26 mouse cellular contexts compared by ENCODE assay signal in genomic region chr8:123114644-123115043, GRCm38 (mm10). TPM values are rescaled to one million over a fixed set of nuclear protein-coding genes. Genes with fewer than 3 reads are reported as not detected.
DNase-seq lines count a peak whose midpoint lies in the region; ATAC-seq and TF ChIP-seq lines count a peak whose summit lies in the region.
"Had no signal": no experiment of that assay in that cellular context is flagged by ENCODE, and none has a peak within 500 bp of the region (broad histone marks: within the 10 kb centered on the region; RNA-seq: fewer than 3 reads in every experiment).

No protein-coding gene starts in this region.

- no peak for TF ChIP-seq EP300 in liver, postnatal 0 days (IDR thresholded peaks at IDR 0.05; ENCODE audit: low read depth)

- H3K27ac ChIP-seq in liver, embryonic 11.5 days (ENCODE audit: low read depth, low read length) = no peak overlapping the region
- H3K27ac ChIP-seq in liver, postnatal 0 days (ENCODE audit: low read depth) = no peak overlapping the region
- H3K27ac ChIP-seq: embryonic facial prominence, embryonic 12.5 days; embryonic facial prominence, embryonic 15.5 days; gastrocnemius, adult 2 months; hindbrain, embryonic 15.5 days had no signal

- peak overlapping the region; percentile 9; the same call in 1 of the 2 replicates for H3K4me2 ChIP-seq in liver, embryonic 11.5 days
- H3K4me2 ChIP-seq in liver, postnatal 0 days (ENCODE audit: low read depth, low read length) = no peak overlapping the region
- H3K4me2 ChIP-seq: embryonic facial prominence, embryonic 12.5 days; embryonic facial prominence, embryonic 15.5 days; heart, embryonic 12.5 days; hindbrain, embryonic 15.5 days had no signal

- no peak for ATAC-seq in liver, embryonic 11.5 days (replicated peaks; ENCODE audit: low FRiP score)
- no peak for ATAC-seq in liver, postnatal 0 days
- ATAC-seq: forebrain, embryonic 14.5 days; forebrain, postnatal 0 days had no signal

- DNase-seq in liver, embryonic 11.5 days (ENCODE audit: low spot score) = no peak
- DNase-seq in liver, postnatal 0 days = no peak
- DNase-seq in 416B (ENCODE audit: low read depth) = peak; percentile 81
- DNase-seq in CD4-positive helper T cell, adult 2 months (ENCODE audit: low read depth, low spot score) = peak; percentile 36
- peak; percentile 42 for DNase-seq in induced T-regulatory cell, adult 2 months (ENCODE audit: low read depth)
- DNase-seq in cerebellum, adult 11-12 months = no peak
- DNase-seq in right cerebral cortex, postnatal 14 days = no peak
- DNase-seq in cerebellum, adult 11 months = no peak
- DNase-seq: adrenal gland, adult 8-10 months; adrenal gland, postnatal 25 days; cerebellum, adult 2 months; cerebellum, adult 9-11 months; cerebellum, postnatal 25 days; forebrain, postnatal 0 days; gastrocnemius, adult 2 months; gastrocnemius, postnatal 14 days; heart, adult 11 months; heart, postnatal 14 days; heart, postnatal 4 days had no signal

- peaks cover 40% of the 10 kb centered on the region for H3K4me1 ChIP-seq in liver, embryonic 11.5 days (replicated peaks; ENCODE audit: control insufficient read depth, insufficient read depth, low read length)
- peaks cover 15% of the 10 kb centered on the region for H3K4me1 ChIP-seq in liver, postnatal 0 days (ENCODE audit: insufficient read depth)

- H3K36me3 ChIP-seq in liver, embryonic 11.5 days (ENCODE audit: control insufficient read depth, insufficient read depth, low read length) = no peaks in the 10 kb centered on the region
- no peaks in the 10 kb centered on the region for H3K36me3 ChIP-seq in liver, postnatal 0 days (replicated peaks; ENCODE audit: insufficient read depth, low read length)
- H3K36me3 ChIP-seq: embryonic facial prominence, embryonic 12.5 days; embryonic facial prominence, embryonic 15.5 days; heart, embryonic 12.5 days; hindbrain, embryonic 15.5 days had no signal

- H3K4me3 ChIP-seq in liver, embryonic 11.5 days (ENCODE audit: low read depth, low read length) = no peak overlapping the region
- no peak overlapping the region for H3K4me3 ChIP-seq in liver, postnatal 0 days (ENCODE audit: low read depth, low read length)
- H3K4me3 ChIP-seq: embryonic facial prominence, embryonic 12.5 days; embryonic facial prominence, embryonic 15.5 days; gastrocnemius, adult 2 months; heart, embryonic 12.5 days; hindbrain, embryonic 15.5 days had no signal

- H3K9me3 ChIP-seq in liver, embryonic 11.5 days (ENCODE audit: control insufficient read depth, low read length) = no peaks in the 10 kb centered on the region
- no peaks in the 10 kb centered on the region for H3K9me3 ChIP-seq in liver, postnatal 0 days (ENCODE audit: low read length)
- H3K9me3 ChIP-seq: embryonic facial prominence, embryonic 12.5 days; embryonic facial prominence, embryonic 15.5 days; heart, embryonic 12.5 days; hindbrain, embryonic 15.5 days had no signal

- WGBS in liver, embryonic 11.5 days = 24% methylated on average over 3 of the region's 3 CpGs
- whole genome bisulfite sequencing in liver, postnatal 0 days (ENCODE audit: insufficient replicate concordance) = 2% methylated on average over 3 of the region's 3 CpGs

- H3K27me3 ChIP-seq in liver, embryonic 11.5 days (replicated peaks; ENCODE audit: control insufficient read depth, insufficient read depth, low read length) = peaks cover 36% of the 10 kb centered on the region
- H3K27me3 ChIP-seq in liver, postnatal 0 days (ENCODE audit: insufficient read depth, low read length) = peaks cover 40% of the 10 kb centered on the region

- no peak for TF ChIP-seq CTCF in liver, postnatal 0 days (IDR thresholded peaks at IDR 0.05; ENCODE audit: low read depth)

- H3K9ac ChIP-seq in liver, embryonic 11.5 days (ENCODE audit: low read depth, low read length) = no peak overlapping the region
- H3K9ac ChIP-seq in liver, postnatal 0 days (replicated peaks) = no peak overlapping the region
- H3K9ac ChIP-seq: embryonic facial prominence, embryonic 12.5 days; embryonic facial prominence, embryonic 15.5 days; forebrain, postnatal 0 days; heart, embryonic 12.5 days; hindbrain, embryonic 15.5 days had no signal

RNA-seq across cellular contexts. Expression of gene Cpne7, which starts 2.5 kb away (rescaled TPM):
- 5.2 and 5.9 TPM in 2 replicates for polyA plus RNA-seq in liver, embryonic 11.5 days (2014; fragmentation: Nextera tagmentation; extraction: Ambion mirVana)
- 0.06 TPM in 2 replicates for polyA plus RNA-seq in liver, postnatal 0 days (2015; fragmentation: Nextera tagmentation; extraction: Ambion mirVana)
- polyA plus RNA-seq: forebrain, embryonic 11.5 days had no signal

RNA-seq across cellular contexts. Expression of gene Rpl13, which starts 12.5 kb away (rescaled TPM):
- 1,965 and 2,035 TPM in 2 replicates for polyA plus RNA-seq in liver, embryonic 11.5 days (2014; fragmentation: Nextera tagmentation; extraction: Ambion mirVana)
- 811 and 871 TPM in 2 replicates for polyA plus RNA-seq in liver, postnatal 0 days (2015; fragmentation: Nextera tagmentation; extraction: Ambion mirVana)

RNA-seq across cellular contexts. Expression of gene Sult5a1, which starts 43.5 kb away (rescaled TPM):
- polyA plus RNA-seq in liver, embryonic 11.5 days (2014; fragmentation: Nextera tagmentation; extraction: Ambion mirVana) = 4.6 and 5.6 TPM in 2 replicates
- polyA plus RNA-seq in liver, postnatal 0 days (2015; fragmentation: Nextera tagmentation; extraction: Ambion mirVana) = 2.4 and 4.0 TPM in 2 replicates
- polyA plus RNA-seq: activated CD4-positive, CD25-positive, alpha-beta regulatory T cell, adult 4 months had no signal

RNA-seq across cellular contexts. Expression of gene Spg7, which starts 51.9 kb away (rescaled TPM):
- polyA plus RNA-seq in liver, embryonic 11.5 days (2014; fragmentation: Nextera tagmentation; extraction: Ambion mirVana) = 41.3 and 46.0 TPM in 2 replicates
- 16.9 and 18.3 TPM in 2 replicates for polyA plus RNA-seq in liver, postnatal 0 days (2015; fragmentation: Nextera tagmentation; extraction: Ambion mirVana)

Comparison
In these comparisons a context has a peak if more than half of its experiments do, and no peak if none do; other contexts are left out.
1. DNase-seq: peak in 416B (single experiment), CD4-positive helper T cell, adult 2 months (single experiment) and induced T-regulatory cell, adult 2 months (single experiment); none in liver, embryonic 11.5 days (single experiment), liver, postnatal 0 days (single experiment), cerebellum, adult 11-12 months (single experiment), right cerebral cortex, postnatal 14 days (single experiment) and cerebellum, adult 11 months (single experiment).